Mouse (Mus musculus) neural tube, embryonic 11.5 days (tissue): ENCODE results near the gene Bsg. TPM values are rescaled to one million over a fixed set of nuclear protein-coding genes. Genes with fewer than 3 reads are reported as not detected.
"Not testable (repeated sequence)": the region's sequence is repeated elsewhere in the genome, so short reads cannot be mapped to it uniquely, and the experiment has no call there.

Experiments used
- ATAC-seq: fragments of 200-750 bp; cut with Nextera tagmentation; 2 replicates; pipeline ENCODE4 v1.8.0; 2017; ENCODE audit warnings: moderate number of reproducible peaks, mild to moderate bottlenecking, moderate TSS enrichment, moderate library complexity; ENCODE audit not compliant: insufficient read depth, low FRiP score, low TSS enrichment
- DNase-seq: peaks from one replicate; pipeline ENCODE4 v3.0.0-alpha.2; 2015; ENCODE audit warnings: low spot score
- H3K27ac ChIP-seq: fragments of 300-500 bp; sonication (generic); 2 replicates; pipeline ENCODE4 v1.5.1; 2014; ENCODE audit warnings: low read depth, mild to moderate bottlenecking, low read length
- H3K27me3 ChIP-seq: fragments of 300-500 bp; sonication (generic); 2 replicates; pipeline ENCODE4 v1.6.1; 2014; ENCODE audit warnings: mild to moderate bottlenecking, low read length, mixed read lengths; ENCODE audit not compliant: control insufficient read depth, insufficient read depth
- H3K36me3 ChIP-seq: fragments of 300-500 bp; sonication (generic); 2 replicates; pipeline ENCODE4 v1.6.1; 2014; ENCODE audit warnings: mild to moderate bottlenecking, low read length, moderate library complexity, mixed read lengths; ENCODE audit not compliant: control insufficient read depth, insufficient read depth
- H3K4me1 ChIP-seq: fragments of 300-500 bp; sonication (generic); 2 replicates; pipeline ENCODE4 v1.6.1; 2014; ENCODE audit warnings: low read length, mixed read lengths; ENCODE audit not compliant: control insufficient read depth, insufficient read depth
- H3K4me2 ChIP-seq: fragments of 300-500 bp; sonication (generic); 2 replicates; pipeline ENCODE4 v1.6.1; 2014; ENCODE audit warnings: low read depth, mild to moderate bottlenecking, moderate library complexity
- H3K4me3 ChIP-seq: fragments of 300-500 bp; sonication (generic); 2 replicates; pipeline ENCODE4 v1.5.1; 2014; ENCODE audit warnings: low read depth, low read length
- H3K9ac ChIP-seq: fragments of 300-500 bp; sonication (generic); 2 replicates; pipeline ENCODE4 v1.6.1; 2014; ENCODE audit warnings: mild to moderate bottlenecking, low read length
- H3K9me3 ChIP-seq: fragments of 300-500 bp; sonication (generic); 2 replicates; pipeline ENCODE4 v1.6.1; 2016; ENCODE audit warnings: low read length; ENCODE audit not compliant: control insufficient read depth
- WGBS: fragments of 180-500 bp; shearing (Covaris S2); extraction: QIAGEN DNeasy Blood & Tissue Kit; methylation state at CpG from one replicate; pipeline ENCODE4 v1.1.7; 2014; 5-methylcytosine and 5-hydroxymethylcytosine counted together
- polyA plus RNA-seq: library from polyadenylated mRNA; unstranded; fragments of >200 nt; fragmentation: Nextera tagmentation; extraction: Ambion mirVana; gene quantifications from 2 replicates; pipeline ENCODE4 v1.2.1, GENCODE M21; 2014

Bsg gene
- polyA plus RNA-seq, 1 experiment from 2014 or later, result 595 TPM

GRCm38 (mm10) chr10:79759675-79760074, 55.4 kb downstream of the Bsg start:
- not testable (repeated sequence) for DNase-seq, H3K4me1 ChIP-seq, H3K27me3 ChIP-seq, H3K4me2 ChIP-seq, H3K27ac ChIP-seq, H3K4me3 ChIP-seq, H3K9me3 ChIP-seq, H3K9ac ChIP-seq, ATAC-seq
- WGBS, result 100% methylated on average over 1 of the region's 1 CpGs
- H3K36me3 ChIP-seq, result peaks cover 25% of the 10 kb centered on the region

- H3K27me3 ChIP-seq, result no peaks in the 10 kb centered on the region
- H3K4me2 ChIP-seq, result no peak overlapping the region
- ATAC-seq (no peak), DNase-seq (no peak)
- 93% methylated on average over 11 of the region's 11 CpGs for WGBS
- H3K9me3 ChIP-seq, result no peaks in the 10 kb centered on the region
- no peak overlapping the region for H3K4me3 ChIP-seq
- no peak overlapping the region for H3K27ac ChIP-seq
- H3K9ac ChIP-seq, result no peak overlapping the region
- peaks cover 25% of the 10 kb centered on the region for H3K36me3 ChIP-seq
- peaks cover 8% of the 10 kb centered on the region for H3K4me1 ChIP-seq
Observed at GRCm38 (mm10) chr10:79760603-79761143, 56.4 kb downstream of the Bsg start.

Other genes with a start within 250 kb of the Bsg start
- not detected in 2 replicates for gene Vmn2r83, start 235.8 kb upstream of the Bsg start, polyA plus RNA-seq
- 21.2 and 23.2 TPM in 2 replicates for gene Plpp2, start 170.7 kb upstream of the Bsg start, polyA plus RNA-seq
- gene Mier2, start 149.3 kb upstream of the Bsg start, polyA plus RNA-seq, result 50.8 and 58.2 TPM in 2 replicates
- not detected in 2 replicates for gene Theg, start 117.2 kb upstream of the Bsg start, polyA plus RNA-seq
- gene C2cd4c, start 90.5 kb upstream of the Bsg start, polyA plus RNA-seq, result 0.08 TPM in 1 of 2 replicates, not detected in the other
- gene Shc2, start 66.6 kb upstream of the Bsg start, polyA plus RNA-seq, result 17.2 and 23.1 TPM in 2 replicates
- not detected in 2 replicates for gene Odf3l2, start 58.8 kb upstream of the Bsg start, polyA plus RNA-seq
- gene Madcam1, start 39.9 kb upstream of the Bsg start, polyA plus RNA-seq, result 1.5 and 2.5 TPM in 2 replicates
- 71.2 and 78.7 TPM in 2 replicates for gene Tpgs1, start 35.1 kb upstream of the Bsg start, polyA plus RNA-seq
- gene Cdc34, start 22.3 kb upstream of the Bsg start, polyA plus RNA-seq, result 165 and 168 TPM in 2 replicates
- gene Gzmm, start 15.5 kb upstream of the Bsg start, polyA plus RNA-seq, result 0.57 and 0.62 TPM in 2 replicates
- gene Hcn2, start 12.1 kb downstream of the Bsg start, polyA plus RNA-seq, result 0.28 and 0.57 TPM in 2 replicates
- gene Polrmt, start 42.1 kb downstream of the Bsg start, polyA plus RNA-seq, result 29.5 and 34.1 TPM in 2 replicates
- gene Fgf22, start 50.6 kb downstream of the Bsg start, polyA plus RNA-seq, result 0.20 and 0.84 TPM in 2 replicates
- gene Rnf126, start 62.5 kb downstream of the Bsg start, polyA plus RNA-seq, result 99.7 and 101 TPM in 2 replicates
- gene Fstl3, start 72.8 kb downstream of the Bsg start, polyA plus RNA-seq, result 1.3 and 1.7 TPM in 2 replicates
- 0.23 TPM in 1 of 2 replicates, not detected in the other for gene Prss57, start 86.5 kb downstream of the Bsg start, polyA plus RNA-seq
- 150 and 155 TPM in 2 replicates for gene Palm, start 89.1 kb downstream of the Bsg start, polyA plus RNA-seq
- 0.77 and 1.6 TPM in 2 replicates for gene Misp, start 116.5 kb downstream of the Bsg start, polyA plus RNA-seq
- gene Ptbp1, start 149.9 kb downstream of the Bsg start, polyA plus RNA-seq, result 215 and 216 TPM in 2 replicates
- gene Prtn3, start 170.0 kb downstream of the Bsg start, polyA plus RNA-seq, result 12.5 and 13.7 TPM in 2 replicates
- gene Plppr3, start 170.1 kb downstream of the Bsg start, polyA plus RNA-seq, result 142 and 156 TPM in 2 replicates
- 0.66 TPM in 1 of 2 replicates, not detected in the other for gene Elane, start 181.8 kb downstream of the Bsg start, polyA plus RNA-seq
- gene Cfd, start 186.4 kb downstream of the Bsg start, polyA plus RNA-seq, result not detected in 2 replicates
- 47.7 and 53.6 TPM in 2 replicates for gene Med16, start 204.4 kb downstream of the Bsg start, polyA plus RNA-seq
- gene Gm26602, start 206.4 kb downstream of the Bsg start, polyA plus RNA-seq, result 14.5 TPM in 1 of 2 replicates, not detected in the other
- 0.77 and 0.80 TPM in 2 replicates for gene Kiss1r, start 212.5 kb downstream of the Bsg start, polyA plus RNA-seq
- 150 and 156 TPM in 2 replicates for gene R3hdm4, start 216.7 kb downstream of the Bsg start, polyA plus RNA-seq
- 7.0 and 8.5 TPM in 2 replicates for gene Arid3a, start 222.6 kb downstream of the Bsg start, polyA plus RNA-seq